Mouse (Mus musculus): ENCODE measurements at regions not wholly inside any gene's neighbourhood (a gene's known extent, or its start where the extent isn't known, plus 50 kb on each side); places are given as distances from the start of the nearest gene placed in this dataset.
A peak's percentile ranks its signal among the peaks of the same experiment; 100 is the strongest.

DNA sequence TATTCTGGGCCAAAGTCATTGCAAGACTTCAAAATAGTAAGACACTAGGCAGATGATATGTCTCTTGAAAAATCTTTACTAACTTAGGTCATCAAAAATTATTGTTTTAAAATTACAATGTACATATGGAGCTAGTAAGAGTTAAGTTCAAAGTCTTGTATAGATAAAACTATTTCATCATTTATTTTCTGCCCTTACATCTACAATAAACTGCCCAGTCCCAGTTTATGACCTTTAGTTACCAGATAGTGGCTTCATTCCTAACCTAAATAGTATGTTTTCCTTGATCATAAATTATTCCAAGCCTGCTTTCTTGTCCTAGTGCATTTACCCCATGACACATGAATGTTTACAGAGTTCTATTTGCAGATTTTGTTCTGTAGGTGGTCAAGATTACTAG, 72.9 kb downstream of the Manea start:
- DNase-seq (ENCODE audit: low spot score in 2 of 2), result no peak

DNA sequence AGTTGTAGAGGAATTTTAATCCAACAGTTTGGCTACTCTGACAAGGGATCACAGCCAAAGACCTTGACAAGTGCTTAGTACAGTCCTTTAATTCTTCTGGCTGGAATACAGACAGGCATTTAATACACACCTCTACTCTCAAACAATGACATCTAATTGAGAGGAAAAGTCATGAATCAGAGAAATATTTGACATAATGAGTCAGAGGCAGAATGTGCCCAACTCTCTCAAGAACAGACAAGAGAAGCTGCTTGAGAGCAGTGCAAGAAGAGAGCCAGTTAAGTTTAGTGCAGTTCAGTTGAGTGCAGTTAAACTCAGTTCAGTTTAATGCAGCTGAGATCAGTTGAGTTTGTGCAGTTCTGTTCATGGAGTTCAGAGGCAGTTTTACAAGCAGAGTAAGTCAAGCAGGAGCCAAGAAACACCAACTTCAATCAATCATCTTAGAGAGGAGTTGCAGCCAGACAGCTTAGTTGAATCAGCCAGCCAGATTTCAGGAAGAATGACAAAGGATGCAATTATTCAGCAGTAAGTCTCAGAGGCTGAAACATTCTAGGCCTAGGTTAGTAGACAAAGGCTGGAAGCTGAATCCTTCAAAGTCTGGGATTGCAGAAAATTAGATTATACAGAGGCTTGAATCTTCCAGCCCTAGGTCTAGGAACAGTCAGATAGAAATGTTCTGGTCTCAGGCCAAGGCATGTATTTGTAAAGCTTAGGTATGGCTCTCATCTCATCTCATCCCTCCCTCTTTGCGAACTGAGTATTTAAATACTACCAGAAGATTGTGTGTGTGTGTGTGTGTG, 87.3 kb downstream of the Manea start:
- DNase-seq (ENCODE audit: low spot score in 2 of 2), result no peak

- no peak for DNase-seq (ENCODE audit: low spot score in 2 of 2)
Observed at GRCm38 (mm10) chr4:26255889-26256288, 90.8 kb downstream of the Manea start.

GRCm38 (mm10) chr4:26247925-26248856, 98.5 kb downstream of the Manea start:
- peak in 1 of 2 experiments; percentile 5 for DNase-seq (ENCODE audit: low spot score in 2 of 2)

DNA sequence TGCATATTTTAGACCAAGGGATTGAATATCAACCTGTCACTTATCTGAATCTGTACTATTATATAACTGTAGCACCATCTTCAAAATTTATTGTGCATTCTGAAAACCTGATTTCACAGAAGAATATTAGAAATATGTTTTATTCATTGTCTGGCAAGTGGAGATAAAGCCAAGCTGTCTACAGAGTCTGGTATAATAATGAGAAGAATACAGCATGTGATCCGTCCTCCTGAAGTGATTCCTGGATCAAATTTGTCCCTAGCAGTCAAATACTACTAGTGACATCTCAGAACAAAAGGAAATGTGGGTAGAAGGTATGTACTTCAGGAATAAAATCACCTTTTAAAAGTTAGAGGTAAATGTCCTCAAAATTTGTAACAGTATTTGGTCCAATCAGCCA, 123.4 kb downstream of the Manea start:
- DNase-seq (ENCODE audit: low spot score in 2 of 2), result no peak

Measured in natural killer cell, adult 2 months (primary cell).